Mouse (Mus musculus) kidney, postnatal 4 days (tissue): Measurements from ENCODE around the gene Adgrg4.

Experiments
- DNase-seq, 2 experiments: peaks; one replicate each; pipeline ENCODE4 v3.0.0; 2021; ENCODE audit warnings: mixed read lengths in 2 of 2

The Adgrg4 gene

DNA sequence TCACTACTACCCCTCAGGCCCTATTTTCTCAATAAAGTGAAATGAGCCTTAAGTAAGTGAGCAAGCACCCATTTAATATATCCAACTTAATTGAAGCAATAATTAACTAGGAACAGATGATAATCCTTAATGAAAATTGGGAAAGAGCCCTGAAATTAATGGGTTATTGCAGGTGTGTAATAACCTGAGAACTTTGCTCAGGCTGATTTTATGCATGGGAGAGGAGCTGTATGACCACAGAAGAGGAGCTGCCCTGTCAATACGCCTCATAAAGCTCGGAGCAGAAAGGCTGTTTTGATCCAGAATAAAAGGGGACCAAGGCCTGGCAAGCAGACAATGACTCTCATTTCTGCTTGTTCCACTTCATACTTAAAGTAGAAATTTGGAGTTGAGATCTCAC lies at the start of gene Adgrg4:
Adgrg4 (plus strand) TSS at position 301 of the 400 bp plus-strand sequence.
- DNase-seq: no peak

DNA sequence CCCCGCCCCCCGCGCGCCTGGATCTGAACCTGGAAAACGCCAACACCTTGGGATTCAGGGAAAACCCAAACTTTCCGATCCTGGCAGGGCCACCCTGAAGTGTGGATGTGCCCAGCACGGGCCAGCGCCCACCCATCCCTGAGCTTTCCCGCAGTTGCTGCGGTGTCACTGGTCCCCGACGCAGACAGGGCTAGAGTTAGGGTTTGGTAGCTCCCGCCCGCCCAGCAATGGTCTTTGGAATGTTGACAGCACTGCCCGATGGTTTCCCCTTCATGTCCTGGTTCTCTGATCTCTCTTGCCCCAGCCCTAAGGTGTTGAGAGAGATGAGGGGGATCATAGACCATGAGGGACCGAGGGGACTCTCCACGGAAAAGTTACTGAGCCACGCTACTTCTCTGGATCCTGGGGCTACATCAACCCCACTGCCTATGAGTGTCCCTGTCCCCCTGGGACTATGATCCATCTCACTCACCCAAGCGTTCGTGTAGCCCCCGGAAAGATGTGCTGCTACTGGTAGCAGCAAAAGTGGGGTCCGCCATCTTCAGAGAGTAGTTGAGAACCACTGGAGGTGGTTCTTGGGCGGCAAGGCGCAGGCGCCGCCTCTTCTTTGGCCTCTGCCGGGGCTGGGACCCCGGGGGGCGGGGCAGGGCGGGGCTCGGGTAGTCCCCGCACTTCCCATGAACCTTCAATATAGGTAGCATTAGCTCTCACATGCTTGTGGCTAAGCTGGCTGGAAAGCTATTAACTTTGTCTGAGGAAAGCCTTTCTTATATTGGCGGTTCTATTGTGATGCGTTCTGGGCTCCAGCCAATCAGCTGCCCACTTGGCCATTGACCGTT lies 48.0 kb upstream of the Adgrg4 start, which contains the start of gene Map7d3:
Map7d3 (minus strand) TSS at position 562 of the 839 bp plus-strand sequence.
- DNase-seq: peak; percentile 34 to 65

DNA sequence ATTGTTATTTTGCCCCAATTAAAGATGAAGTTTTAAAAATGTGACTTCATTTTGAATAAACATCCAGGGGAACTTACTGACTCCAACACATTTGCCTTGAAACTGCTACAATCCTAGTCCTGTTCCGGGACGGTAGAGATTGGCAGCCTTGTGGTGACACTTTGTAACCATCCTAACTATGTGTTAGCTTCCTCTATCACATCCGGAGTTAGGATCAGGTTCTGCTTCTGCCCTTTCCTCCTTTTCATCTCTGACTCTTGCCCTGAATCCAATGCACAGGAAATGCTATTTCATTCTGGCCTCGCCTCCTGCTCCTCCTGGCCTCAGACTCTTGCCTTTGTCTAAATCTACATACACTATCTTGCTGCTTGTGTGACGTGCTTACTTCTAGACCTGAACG lies 42.5 kb upstream of the Adgrg4 start:
- no peak for DNase-seq

DNA sequence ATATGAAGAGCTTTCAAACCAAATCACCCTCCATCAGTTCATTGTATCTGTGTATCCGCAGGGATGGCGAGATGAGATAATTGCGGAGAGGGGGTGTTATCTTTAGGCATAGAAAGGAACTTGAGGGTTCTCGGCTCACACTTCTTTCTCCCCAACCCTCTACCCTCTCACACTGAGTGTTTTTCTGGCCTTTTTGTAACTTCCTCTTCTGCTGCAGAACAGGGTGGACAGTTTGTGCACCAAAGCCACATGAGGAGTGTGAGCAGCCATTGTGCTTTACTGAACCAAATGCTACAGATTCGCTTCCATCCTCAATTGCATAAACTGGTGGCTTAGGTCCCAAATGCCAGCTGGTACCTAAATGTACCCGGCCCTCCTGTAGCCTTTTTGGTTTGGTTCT lies 34.1 kb upstream of the Adgrg4 start:
- no peak for DNase-seq

DNA sequence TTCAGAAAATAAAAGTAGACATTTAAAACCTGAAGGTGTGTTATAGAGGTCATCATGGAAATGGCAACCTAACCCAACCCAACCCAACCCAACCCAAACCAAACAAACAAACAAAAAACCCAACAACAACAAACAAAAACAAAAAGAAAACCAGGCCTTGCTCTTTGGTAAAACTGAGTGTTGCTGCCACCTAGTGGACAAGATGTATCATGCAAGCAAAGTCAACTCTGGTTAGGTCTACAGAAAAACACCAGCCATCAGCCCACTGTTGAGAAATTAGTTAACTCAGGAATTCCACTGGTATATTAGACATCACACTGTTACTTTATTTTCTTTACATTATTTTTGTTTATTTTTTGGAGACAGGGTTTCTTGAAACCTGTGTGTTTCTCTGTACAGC lies 30.6 kb upstream of the Adgrg4 start:
- DNase-seq: peak; percentile 4 to 25

DNA sequence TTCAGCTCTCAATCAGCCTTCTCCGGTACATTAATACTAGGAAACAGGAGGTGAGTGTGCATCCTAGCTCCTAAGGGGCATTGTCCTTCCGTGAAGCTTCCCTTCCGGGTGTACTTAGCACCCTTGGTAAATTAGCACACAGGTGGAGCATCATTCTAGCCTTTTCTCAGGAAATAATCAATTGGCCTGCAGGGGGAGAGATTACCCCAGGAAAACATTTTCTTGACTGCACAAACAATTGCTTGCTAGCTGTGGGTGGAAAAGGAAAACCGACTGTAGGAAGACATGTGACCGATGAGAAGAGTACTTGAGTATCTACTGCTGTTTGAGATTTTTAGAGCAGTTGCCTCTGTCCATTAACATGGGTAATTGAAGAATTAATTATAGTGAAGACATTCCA lies 28.7 kb upstream of the Adgrg4 start:
- DNase-seq: no peak

DNA sequence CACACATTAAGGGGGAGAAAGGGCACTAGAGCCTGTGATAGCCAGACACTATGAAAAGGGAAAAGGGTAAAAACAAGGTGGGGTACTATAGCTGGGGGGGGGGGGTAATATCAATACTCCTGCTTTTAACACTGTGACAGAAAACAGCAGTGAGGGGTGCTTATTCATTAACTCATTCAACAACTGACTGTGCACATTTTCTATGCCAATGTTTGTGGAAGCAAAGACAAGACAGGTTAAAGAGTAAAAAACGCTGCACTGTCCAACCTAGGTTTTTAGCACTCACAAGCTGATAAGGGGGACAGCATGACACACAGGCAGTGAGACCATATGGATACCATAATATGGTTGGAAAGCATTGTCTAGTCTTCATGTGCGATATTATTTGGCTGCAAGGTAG lies 142.9 kb downstream of the Adgrg4 start:
- DNase-seq: no peak

DNA sequence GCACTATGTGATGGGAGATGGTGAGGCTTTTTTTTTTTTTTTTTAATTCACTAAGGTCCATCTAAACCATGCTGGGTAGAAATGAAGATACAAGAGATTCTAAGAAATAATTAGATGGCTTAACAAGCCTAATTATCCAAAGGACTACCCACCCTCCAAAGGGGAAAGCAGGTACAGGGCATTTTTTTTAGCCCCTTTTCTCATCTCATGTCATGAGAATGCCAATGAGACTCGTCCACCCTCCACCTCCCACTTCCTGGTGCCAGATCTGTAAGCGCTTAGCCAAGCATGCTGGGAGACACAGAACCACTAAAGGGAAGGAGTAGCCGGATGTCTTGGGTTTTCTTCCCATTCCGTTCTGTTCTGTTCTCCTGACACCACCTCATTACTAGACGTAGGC lies 172.8 kb downstream of the Adgrg4 start, which contains the start of gene Brs3:
Brs3 (plus strand) TSS at position 301 of the 400 bp plus-strand sequence.
- DNase-seq: no peak

DNA sequence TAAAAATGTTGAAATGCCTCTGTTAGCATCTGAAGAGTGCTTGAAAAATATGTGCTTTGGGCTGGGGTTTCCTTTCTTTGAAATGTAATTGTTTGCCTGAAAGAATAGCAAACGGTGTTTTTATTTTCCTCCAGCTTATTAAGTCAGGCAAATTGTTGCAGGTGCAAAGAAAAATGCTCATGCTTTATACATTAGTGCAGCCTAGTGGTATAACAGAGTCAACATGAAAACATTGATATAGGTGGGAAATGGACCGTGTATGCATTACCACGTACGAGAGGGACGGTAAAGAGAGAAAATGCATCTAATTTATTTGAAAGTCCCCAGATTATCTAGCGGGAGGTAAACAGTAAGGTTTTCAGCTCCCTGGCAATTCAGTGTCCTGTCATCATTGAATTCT lies 173.9 kb downstream of the Adgrg4 start:
- no peak for DNase-seq
